Mouse (Mus musculus): ENCODE results near the gene Dcaf15.

- TF ChIP-seq CTCF (IDR thresholded peaks at IDR 0.05; ENCODE audit: low read depth, low read length) (no peak), POLR2A (IDR thresholded peaks at IDR 0.05; ENCODE audit: insufficient read depth, low read length) (no peak)
Measured at GRCm38 (mm10) chr8:84048171-84048570, 56.4 kb downstream of the Dcaf15 start.

All from ES-Bruce4 (cell line).